Mouse (Mus musculus) heart, embryonic 12.5 days (tissue): ENCODE data around the gene Lmo2. TPM values are rescaled to one million over a fixed set of nuclear protein-coding genes. Genes with fewer than 3 reads are reported as not detected.

Experiments used
- ATAC-seq: fragments of 200-750 bp; cut with Nextera tagmentation; 2 replicates; pipeline ENCODE4 v1.8.0; 2017; ENCODE audit warnings: moderate TSS enrichment, moderate library complexity; ENCODE audit not compliant: insufficient number of reproducible peaks, low FRiP score
- H3K27ac ChIP-seq: fragments of 300-500 bp; sonication (generic); 2 replicates; pipeline ENCODE4 v1.5.1; 2016; ENCODE audit warnings: mild to moderate bottlenecking, moderate library complexity; ENCODE audit not compliant: poor library complexity, severe bottlenecking
- H3K27me3 ChIP-seq: fragments of 300-500 bp; sonication (generic); replicated peaks from 2 replicates; pipeline ENCODE4 v1.6.1; 2016; ENCODE audit warnings: mild to moderate bottlenecking, moderate library complexity
- H3K36me3 ChIP-seq: fragments of 300-500 bp; sonication (generic); 2 replicates; pipeline ENCODE4 v1.6.1; 2016; ENCODE audit warnings: mild to moderate bottlenecking, moderate library complexity
- H3K4me1 ChIP-seq: fragments of 300-500 bp; sonication (generic); replicated peaks from 2 replicates; pipeline ENCODE4 v1.6.1; 2016; ENCODE audit warnings: mild to moderate bottlenecking
- H3K4me2 ChIP-seq: fragments of 300-500 bp; sonication (generic); 2 replicates; pipeline ENCODE4 v1.6.1; 2016; ENCODE audit warnings: mild to moderate bottlenecking, moderate library complexity
- H3K4me3 ChIP-seq: fragments of 300-500 bp; sonication (generic); 2 replicates; pipeline ENCODE4 v1.5.1; 2016; ENCODE audit warnings: mild to moderate bottlenecking
- H3K9ac ChIP-seq: fragments of 300-500 bp; sonication (generic); 2 replicates; pipeline ENCODE4 v1.6.1; 2016; ENCODE audit warnings: mild to moderate bottlenecking, moderate library complexity
- H3K9me3 ChIP-seq: fragments of 300-500 bp; sonication (generic); replicated peaks from 2 replicates; pipeline ENCODE4 v1.6.1; 2016; ENCODE audit warnings: mild to moderate bottlenecking, moderate library complexity
- WGBS: fragments of 180-500 bp; shearing (Covaris S2); methylation state at CpG from one replicate; pipeline ENCODE4 v1.1.7; 2016; 5-methylcytosine and 5-hydroxymethylcytosine counted together
- polyA plus RNA-seq: library from polyadenylated mRNA; unstranded; fragments of >200 nt; fragmentation: Nextera tagmentation; extraction: Ambion mirVana; gene quantifications from 2 replicates; pipeline ENCODE4 v1.2.1, GENCODE M21; 2016

The Lmo2 gene
- polyA plus RNA-seq, 1 experiment from 2014 or later, result 22.3 TPM

- H3K36me3 ChIP-seq, result no peaks in the 10 kb centered on the region
- 62% methylated on average over 13 of the region's 13 CpGs for WGBS
Measured at GRCm38 (mm10) chr2:103930306-103931019, 27.3 kb upstream of the Lmo2 start.

GRCm38 (mm10) chr2:103931511-103931911 is 26.3 kb upstream of the Lmo2 start:
- Histone ChIP-seq H3K27ac (no peak overlapping the region; the same call in 1 of the 2 replicates), H3K4me3 (no peak overlapping the region), H3K9me3 (no peaks in the 10 kb centered on the region), H3K36me3 (no peaks in the 10 kb centered on the region), H3K27me3 (0 out of 2 replicates have a peak, but pooled peaks cover 3% of the 10 kb centered on the region), H3K4me2 (no peak overlapping the region), H3K4me1 (peaks cover 15% of the 10 kb centered on the region), H3K9ac (no peak overlapping the region)
- WGBS, result 51% methylated on average over 7 of the region's 7 CpGs
- no peak for ATAC-seq

More at GRCm38 (mm10) chr2:103930306-103931019, 27.3 kb upstream of the Lmo2 start:
- H3K4me2 ChIP-seq, result no peak overlapping the region
- no peak for ATAC-seq
- no peak overlapping the region for H3K9ac ChIP-seq
- 0 out of 2 replicates have a peak, but pooled peaks cover 8% of the 10 kb centered on the region for H3K4me1 ChIP-seq
- no peak overlapping the region for H3K4me3 ChIP-seq
- 0 out of 2 replicates have a peak, but pooled peaks cover 3% of the 10 kb centered on the region for H3K27me3 ChIP-seq
- H3K9me3 ChIP-seq, result no peaks in the 10 kb centered on the region
- no peak overlapping the region for H3K27ac ChIP-seq

GRCm38 (mm10) chr2:103932025-103932424 is 25.8 kb upstream of the Lmo2 start:
- Histone ChIP-seq H3K4me3 (no peak overlapping the region), H3K9ac (no peak overlapping the region), H3K4me2 (no peak overlapping the region), H3K9me3 (no peaks in the 10 kb centered on the region), H3K36me3 (no peaks in the 10 kb centered on the region), H3K4me1 (peaks cover 18% of the 10 kb centered on the region), H3K27ac (no peak overlapping the region), H3K27me3 (0 out of 2 replicates have a peak, but pooled peaks cover 3% of the 10 kb centered on the region)
- 61% methylated on average over 2 of the region's 2 CpGs for WGBS
- no peak for ATAC-seq

GRCm38 (mm10) chr2:103932480-103932879 is 25.3 kb upstream of the Lmo2 start:
- H3K4me1 ChIP-seq, result peaks cover 18% of the 10 kb centered on the region
- H3K27ac ChIP-seq, result no peak overlapping the region
- WGBS, result 76% methylated on average over 9 of the region's 9 CpGs
- H3K36me3 ChIP-seq, result no peaks in the 10 kb centered on the region
- no peaks in the 10 kb centered on the region for H3K9me3 ChIP-seq
- no peak overlapping the region for H3K4me3 ChIP-seq
- no peak for ATAC-seq
- no peak overlapping the region for H3K4me2 ChIP-seq
- 0 out of 2 replicates have a peak, but pooled peaks cover 3% of the 10 kb centered on the region for H3K27me3 ChIP-seq
- no peak overlapping the region for H3K9ac ChIP-seq

GRCm38 (mm10) chr2:103934270-103934669 is 23.5 kb upstream of the Lmo2 start:
- Histone ChIP-seq H3K4me1 (peaks cover 18% of the 10 kb centered on the region), H3K4me2 (no peak overlapping the region), H3K4me3 (no peak overlapping the region), H3K9ac (no peak overlapping the region), H3K9me3 (no peaks in the 10 kb centered on the region), H3K27me3 (0 out of 2 replicates have a peak, but pooled peaks cover 3% of the 10 kb centered on the region), H3K27ac (no peak overlapping the region), H3K36me3 (no peaks in the 10 kb centered on the region)
- ATAC-seq, result no peak
- WGBS, result 73% methylated on average over 7 of the region's 7 CpGs

GRCm38 (mm10) chr2:103934670-103935069 is 23.1 kb upstream of the Lmo2 start:
- H3K4me1 ChIP-seq, result peaks cover 18% of the 10 kb centered on the region
- WGBS, result 78% methylated on average over 3 of the region's 3 CpGs
- no peaks in the 10 kb centered on the region for H3K36me3 ChIP-seq
- H3K4me3 ChIP-seq, result no peak overlapping the region
- no peak overlapping the region for H3K4me2 ChIP-seq
- 0 out of 2 replicates have a peak, but pooled peaks cover 3% of the 10 kb centered on the region for H3K27me3 ChIP-seq
- ATAC-seq, result no peak
- H3K9me3 ChIP-seq, result no peaks in the 10 kb centered on the region
- no peak overlapping the region for H3K27ac ChIP-seq
- H3K9ac ChIP-seq, result no peak overlapping the region

- 52% methylated on average over 10 of the region's 10 CpGs for WGBS
- Histone ChIP-seq H3K4me2 (no peak overlapping the region), H3K36me3 (no peaks in the 10 kb centered on the region), H3K9me3 (no peaks in the 10 kb centered on the region), H3K9ac (no peak overlapping the region), H3K4me3 (no peak overlapping the region), H3K4me1 (peaks cover 15% of the 10 kb centered on the region), H3K27me3 (0 out of 2 replicates have a peak, but pooled peaks cover 5% of the 10 kb centered on the region), H3K27ac (no peak overlapping the region)
- peak; percentile 61; the same call in 1 of the 2 replicates for ATAC-seq
Measured at GRCm38 (mm10) chr2:103935691-103936435, 21.9 kb upstream of the Lmo2 start.

- 0 out of 2 replicates have a peak, but pooled peaks have one; percentile 9 for ATAC-seq
- H3K9me3 ChIP-seq, result no peaks in the 10 kb centered on the region
- no peak overlapping the region for H3K9ac ChIP-seq
- no peak overlapping the region for H3K27ac ChIP-seq
- H3K4me2 ChIP-seq, result no peak overlapping the region
- no peak overlapping the region for H3K4me3 ChIP-seq
- H3K27me3 ChIP-seq, result peaks cover 5% of the 10 kb centered on the region; the same call in 1 of the 2 replicates
- no peaks in the 10 kb centered on the region for H3K36me3 ChIP-seq
- WGBS, result 81% methylated on average over 2 of the region's 2 CpGs
- H3K4me1 ChIP-seq, result peaks cover 11% of the 10 kb centered on the region
Measured at GRCm38 (mm10) chr2:103936666-103937065, 21.1 kb upstream of the Lmo2 start.

GRCm38 (mm10) chr2:103937670-103938069 is 20.1 kb upstream of the Lmo2 start:
- no peak for ATAC-seq
- H3K9ac ChIP-seq, result no peak overlapping the region

GRCm38 (mm10) chr2:103938573-103938972 is 19.2 kb upstream of the Lmo2 start:
- no peak overlapping the region for H3K27ac ChIP-seq
- 74% methylated on average over 1 of the region's 1 CpGs for WGBS

More at GRCm38 (mm10) chr2:103937670-103938069, 20.1 kb upstream of the Lmo2 start:
- Histone ChIP-seq H3K27me3 (peaks cover 5% of the 10 kb centered on the region; the same call in 1 of the 2 replicates), H3K4me3 (no peak overlapping the region), H3K27ac (no peak overlapping the region), H3K36me3 (no peaks in the 10 kb centered on the region), H3K4me1 (peaks cover 11% of the 10 kb centered on the region), H3K4me2 (no peak overlapping the region), H3K9me3 (no peaks in the 10 kb centered on the region)
- 81% methylated on average over 2 of the region's 2 CpGs for WGBS

GRCm38 (mm10) chr2:103939003-103939402 is 18.8 kb upstream of the Lmo2 start:
- no peak for ATAC-seq
- Histone ChIP-seq H3K27me3 (peaks cover 5% of the 10 kb centered on the region; the same call in 1 of the 2 replicates), H3K9ac (no peak overlapping the region)

More at GRCm38 (mm10) chr2:103938573-103938972, 19.2 kb upstream of the Lmo2 start:
- Histone ChIP-seq H3K9me3 (no peaks in the 10 kb centered on the region), H3K27me3 (peaks cover 5% of the 10 kb centered on the region; the same call in 1 of the 2 replicates), H3K4me3 (no peak overlapping the region), H3K4me2 (no peak overlapping the region), H3K36me3 (no peaks in the 10 kb centered on the region), H3K4me1 (peaks cover 11% of the 10 kb centered on the region), H3K9ac (no peak overlapping the region)
- no peak for ATAC-seq

More at GRCm38 (mm10) chr2:103939003-103939402, 18.8 kb upstream of the Lmo2 start:
- H3K9me3 ChIP-seq, result no peaks in the 10 kb centered on the region
- H3K4me2 ChIP-seq, result no peak overlapping the region
- H3K4me1 ChIP-seq, result peaks cover 11% of the 10 kb centered on the region
- no peaks in the 10 kb centered on the region for H3K36me3 ChIP-seq
- H3K4me3 ChIP-seq, result no peak overlapping the region
- no peak overlapping the region for H3K27ac ChIP-seq
